Mouse (Mus musculus) cerebellum, adult 18-20 months (tissue): ENCODE results near the gene Cebpz.

Experiments
- DNase-seq, 2 experiments: peaks; one replicate each; pipeline ENCODE4 v3.0.0; 2021

Cebpz gene

GRCm38 (mm10) chr17:78936466-78937228 lies at the start of gene Cebpz, which contains the start of gene Ndufaf7:
Gene Cebpz, minus strand, starts transcription at chr17:78937066.
Gene Ndufaf7, plus strand, starts transcription at chr17:78937136.
- DNase-seq, result peak; percentile 97 to 98

DNA sequence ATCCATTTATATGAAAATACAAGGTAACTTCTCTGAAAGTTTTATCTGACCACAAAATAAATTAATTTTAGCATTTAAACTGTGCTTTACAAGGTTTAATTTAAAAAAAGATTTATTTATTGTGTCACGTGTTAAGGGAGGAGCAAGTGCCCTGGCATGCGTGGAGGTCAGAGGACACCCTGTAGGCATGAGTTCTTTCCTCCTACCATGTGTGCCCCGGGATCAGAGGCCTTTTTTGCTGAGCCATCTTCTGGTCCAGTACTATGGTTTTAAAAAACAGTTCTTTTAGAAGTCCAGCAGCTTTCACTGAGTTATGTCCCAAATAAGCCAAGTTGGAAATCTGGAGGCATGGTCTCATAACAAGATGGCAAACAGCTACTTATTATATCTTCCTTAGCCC lies 46.9 kb upstream of the Cebpz start:
- no peak for DNase-seq

GRCm38 (mm10) chr17:78983166-78983565 lies 46.3 kb upstream of the Cebpz start:
- no peak for DNase-seq

- DNase-seq, result no peak
These were observed 31.6 kb upstream of the Cebpz start for GRCm38 (mm10) chr17:78968500-78968899.

DNA sequence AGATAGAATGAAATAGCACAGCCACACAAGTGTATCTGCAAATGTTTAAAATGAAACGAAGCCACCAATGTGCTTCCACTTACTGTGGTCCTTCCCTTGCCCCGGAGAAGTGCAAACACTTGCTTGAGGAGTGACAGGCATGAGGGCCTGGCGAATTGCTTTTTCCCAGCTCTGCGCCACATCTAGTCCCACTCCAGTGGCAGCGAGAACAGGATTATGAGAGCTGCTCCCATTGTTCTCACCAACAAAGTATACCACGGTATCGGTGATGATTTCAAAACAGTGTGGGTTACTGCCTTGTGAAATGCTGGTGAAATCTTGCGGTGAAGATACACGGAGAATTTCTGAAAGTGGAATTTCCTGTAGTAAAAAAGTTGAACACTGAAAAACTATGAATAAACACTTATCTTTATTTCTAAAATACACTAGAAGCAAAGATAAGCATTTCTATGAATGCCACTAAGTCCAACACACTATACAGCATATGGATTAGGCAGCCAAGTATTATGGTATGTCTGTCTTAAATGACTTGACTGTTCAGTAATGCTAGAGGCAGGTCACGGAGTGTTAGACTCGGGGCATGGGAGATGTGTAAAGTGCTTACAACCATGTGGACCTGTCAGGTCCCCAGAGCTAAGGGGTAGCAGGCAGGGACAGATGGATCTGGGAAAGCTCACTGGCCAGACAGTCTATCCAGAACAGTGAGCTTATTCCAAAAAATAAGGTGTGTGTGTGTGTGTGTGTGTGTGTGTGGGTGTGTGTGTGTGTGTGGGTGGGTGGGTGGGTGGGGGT lies 29.4 kb upstream of the Cebpz start:
- DNase-seq, result no peak

DNA sequence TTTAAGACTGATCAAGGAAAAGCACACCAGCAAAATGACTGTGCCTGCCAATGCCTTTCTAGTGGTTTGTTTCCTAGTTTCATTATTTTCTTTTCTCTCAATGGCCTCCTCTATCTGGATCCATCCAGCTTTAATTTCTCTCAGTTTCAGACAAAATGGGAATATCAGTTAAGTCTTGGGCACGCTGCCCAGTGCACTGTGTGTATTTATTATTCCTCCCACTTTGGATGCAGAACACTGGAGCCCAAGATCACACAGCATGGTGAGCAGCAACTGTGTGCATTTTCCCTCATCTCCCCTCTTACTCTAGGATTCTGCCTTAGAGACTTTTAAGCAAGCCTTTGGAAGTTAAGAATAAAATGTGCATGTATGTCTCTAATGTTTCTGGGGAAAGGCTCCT lies 27.5 kb upstream of the Cebpz start:
- DNase-seq, result no peak

DNA sequence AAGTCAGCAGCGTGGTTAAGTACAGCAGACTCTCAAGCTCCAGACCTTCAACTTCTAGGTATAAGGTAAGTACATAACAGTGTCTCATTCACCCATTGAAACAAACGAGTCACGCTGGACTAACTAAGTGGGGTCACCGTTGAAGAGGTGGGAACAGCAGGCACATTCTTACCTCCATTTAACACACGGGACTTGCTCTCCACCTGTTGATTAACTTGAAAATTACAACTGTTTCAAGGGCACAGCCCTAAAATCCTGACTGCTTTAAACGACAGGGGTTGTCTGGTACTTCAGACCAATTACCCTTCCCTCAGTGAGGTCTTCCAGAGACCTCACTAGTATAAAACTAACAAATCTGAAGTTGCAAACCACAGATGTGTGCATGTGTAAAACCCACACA lies 22.6 kb upstream of the Cebpz start:
- no peak for DNase-seq

DNA sequence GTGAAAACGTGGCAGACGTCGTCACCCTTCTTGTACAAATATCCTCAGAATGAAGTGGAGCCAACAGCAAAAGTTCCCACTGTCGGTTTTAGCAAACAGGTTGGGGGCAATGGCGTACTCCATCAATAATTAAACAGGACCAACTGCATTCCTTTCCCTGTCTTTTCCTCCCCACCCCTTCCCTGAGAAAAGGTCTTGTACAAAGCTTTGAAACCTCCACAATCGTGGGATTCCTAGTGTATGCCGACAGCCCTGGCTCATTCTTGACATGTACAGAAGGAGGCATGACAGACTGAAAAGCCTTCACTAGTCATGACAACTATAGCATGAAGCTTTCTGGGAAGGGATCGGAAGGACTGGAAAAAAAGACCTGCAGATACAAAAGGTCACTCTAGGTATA lies 16.4 kb upstream of the Cebpz start:
- DNase-seq, result no peak

- DNase-seq, result no peak
These were observed 15.2 kb upstream of the Cebpz start for GRCm38 (mm10) chr17:78952070-78952469.

DNA sequence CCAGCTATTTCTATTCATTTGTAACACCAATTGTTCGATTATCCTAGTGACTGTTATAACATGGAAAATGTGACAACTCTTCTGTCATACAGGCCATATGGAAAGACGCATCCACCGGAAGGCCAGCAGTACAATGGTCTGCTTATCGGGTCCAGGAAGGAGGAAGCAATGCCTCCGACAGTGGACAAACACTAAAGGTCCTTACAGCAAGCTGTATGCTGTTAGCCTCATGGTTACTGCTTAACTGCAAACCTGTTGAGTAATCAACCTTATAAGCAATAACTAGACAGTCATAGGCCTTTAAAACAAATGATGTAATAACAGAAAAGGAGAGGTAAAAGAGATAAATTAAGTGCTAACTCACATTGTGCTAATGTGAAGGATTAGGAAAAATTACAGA lies 14.4 kb upstream of the Cebpz start:
- no peak for DNase-seq

GRCm38 (mm10) chr17:78942579-78942978 lies 5.7 kb upstream of the Cebpz start:
- no peak for DNase-seq

DNA sequence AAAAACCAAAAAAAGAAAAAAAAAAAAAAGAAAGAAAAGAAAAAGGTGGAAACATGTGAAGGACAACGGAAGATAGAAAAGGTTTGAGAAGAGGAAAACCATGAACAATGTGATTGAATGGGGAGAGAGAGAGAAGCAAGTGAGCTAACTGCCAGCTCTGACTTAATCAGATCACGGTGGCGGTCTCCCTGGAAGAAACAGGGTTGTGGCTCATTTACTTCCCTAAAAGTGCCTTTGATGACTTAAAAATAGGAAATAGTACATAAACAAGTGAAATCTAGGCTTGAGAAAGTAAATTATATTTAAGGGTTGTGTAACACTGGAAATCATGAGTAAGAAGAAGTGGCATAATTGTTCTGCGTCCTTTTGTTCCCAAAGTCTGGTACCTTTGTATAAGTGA lies 2.1 kb upstream of the Cebpz start:
- no peak for DNase-seq

DNA sequence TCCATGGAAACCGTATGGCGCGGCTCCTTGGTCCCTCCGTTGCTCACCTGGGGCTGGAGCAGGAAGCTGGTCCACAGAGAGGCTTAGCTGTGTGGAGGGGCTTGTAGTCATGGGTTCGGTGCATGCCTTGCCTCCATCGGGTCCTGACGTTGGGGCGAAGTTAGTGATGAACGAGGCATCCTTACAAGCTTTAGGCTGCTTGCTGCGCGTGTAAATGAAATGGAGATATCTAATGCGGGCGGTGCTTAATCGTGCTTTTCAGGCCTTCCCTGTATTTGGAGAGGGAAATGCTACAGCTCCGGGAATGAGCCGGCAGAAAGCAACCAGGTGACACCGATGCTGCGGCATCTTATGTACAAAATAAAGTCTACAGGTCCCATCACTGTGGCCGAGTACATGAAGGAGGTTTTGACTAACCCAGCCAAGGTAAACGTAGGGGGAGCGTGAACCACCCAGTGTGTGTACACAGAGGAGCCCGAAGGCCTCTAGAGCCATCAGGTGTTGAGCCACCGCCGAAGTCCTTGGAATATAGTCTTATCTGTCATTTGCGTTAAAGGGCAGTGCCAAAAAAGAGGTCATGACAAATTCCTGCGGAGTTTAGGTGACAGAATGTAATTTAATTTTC lies 475 bp upstream of the Cebpz start:
- DNase-seq, result peak in 1 of 2 experiments; percentile 33

DNA sequence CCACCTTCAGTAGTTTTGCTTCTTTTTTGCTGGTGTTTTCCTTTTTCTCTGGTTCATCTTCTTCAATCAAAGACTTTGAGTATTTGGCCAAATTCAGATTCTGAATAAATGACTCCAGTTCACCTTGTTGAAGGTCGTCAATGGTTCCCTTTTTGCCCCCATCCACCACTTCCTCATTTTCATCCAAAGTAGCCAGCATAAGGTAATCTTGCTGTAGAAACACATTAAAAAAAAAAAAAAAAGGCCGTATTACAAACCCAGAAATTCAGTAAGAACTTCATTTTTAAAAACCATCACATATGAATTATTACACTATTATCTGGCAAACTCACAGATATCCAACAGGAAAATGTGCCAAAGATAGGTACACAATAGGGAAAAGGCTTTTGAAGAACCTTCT lies 1.0 kb downstream of the Cebpz start:
- DNase-seq, result no peak

DNA sequence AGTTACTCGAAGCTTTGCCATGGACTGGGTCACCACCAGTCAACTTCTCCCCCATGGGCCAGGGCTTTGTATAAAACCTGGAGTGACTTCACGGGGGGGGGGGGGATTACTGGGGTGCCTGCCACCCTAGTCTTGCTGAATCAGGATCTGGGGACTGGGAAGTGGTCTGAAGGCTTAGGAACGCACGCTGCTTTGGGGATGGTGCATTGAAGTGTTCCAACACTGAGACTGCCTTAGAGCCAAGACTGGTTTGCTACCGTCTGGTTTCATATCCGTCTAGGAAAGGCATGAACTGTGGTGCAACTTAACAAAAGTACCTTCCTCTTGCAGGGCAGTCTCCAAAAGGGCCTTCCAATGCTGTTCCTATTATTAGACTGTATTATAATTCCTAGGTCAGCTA lies 19.2 kb downstream of the Cebpz start:
- no peak for DNase-seq

DNA sequence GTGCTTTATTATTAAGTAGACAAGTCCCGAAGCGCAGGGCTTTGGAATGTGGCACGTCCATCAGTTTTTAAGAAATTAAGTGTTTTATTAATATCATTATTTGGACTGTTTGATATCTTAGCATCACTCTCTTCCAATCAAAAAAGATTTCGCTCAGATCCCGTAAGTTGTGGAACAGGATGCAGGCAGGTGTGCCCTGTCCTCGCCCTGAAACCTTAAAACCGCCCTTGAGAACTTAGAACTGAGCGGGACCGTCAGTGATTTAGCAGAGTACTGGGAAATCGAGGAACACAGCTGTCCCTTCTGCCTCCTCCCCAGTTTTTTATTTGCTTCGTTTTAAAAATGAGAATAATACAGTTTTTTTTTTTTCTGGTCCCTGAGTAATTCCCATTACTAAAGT lies 20.0 kb downstream of the Cebpz start:
- no peak for DNase-seq

DNA sequence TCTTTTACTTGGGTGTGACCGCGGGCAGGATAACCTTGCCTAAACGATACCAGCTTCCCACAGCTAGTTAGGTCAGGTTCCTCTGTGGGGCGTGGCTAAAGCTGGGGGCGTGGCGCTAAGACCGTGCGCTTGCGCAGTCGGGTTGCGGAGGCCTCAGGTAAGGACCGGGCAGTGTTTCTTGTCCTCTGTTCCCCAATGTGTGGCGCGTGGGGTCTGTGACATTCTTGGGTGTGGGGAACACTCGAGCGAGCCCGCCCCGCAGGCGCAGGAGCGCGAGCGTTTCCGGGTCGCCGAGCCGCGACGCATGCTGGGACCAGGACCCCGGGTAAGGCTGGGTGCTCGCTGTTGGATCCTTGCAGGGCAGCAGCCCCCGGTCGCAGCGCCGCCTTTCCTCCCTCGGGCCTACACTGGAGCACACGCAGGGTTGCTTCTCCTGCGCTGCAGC lies 20.5 kb downstream of the Cebpz start, which contains the start of gene Cebpzos:
Gene Cebpzos, plus strand, starts transcription at position 132 of the 445 bp plus-strand sequence.
- peak; percentile 90 to 93 for DNase-seq

DNA sequence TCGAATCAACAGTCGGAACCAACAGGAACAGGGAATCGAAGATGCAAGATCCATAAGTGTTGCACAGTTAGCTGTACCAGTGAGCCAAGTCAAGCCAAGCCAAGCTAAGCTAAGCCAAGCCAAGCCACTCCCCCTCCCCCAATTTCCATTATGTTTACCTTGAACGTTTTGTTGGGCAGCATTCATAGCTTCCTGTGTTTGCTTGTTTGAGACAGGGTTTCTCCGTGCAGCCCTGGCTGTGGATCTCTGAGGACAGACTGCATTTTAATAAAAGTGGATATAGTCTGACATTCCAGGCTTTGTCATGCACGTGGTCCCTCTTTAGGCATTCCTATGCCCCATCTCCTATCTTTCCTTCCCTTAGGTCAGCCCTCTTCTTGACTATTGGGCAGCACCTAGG lies 21.1 kb downstream of the Cebpz start:
- DNase-seq, result no peak

DNA sequence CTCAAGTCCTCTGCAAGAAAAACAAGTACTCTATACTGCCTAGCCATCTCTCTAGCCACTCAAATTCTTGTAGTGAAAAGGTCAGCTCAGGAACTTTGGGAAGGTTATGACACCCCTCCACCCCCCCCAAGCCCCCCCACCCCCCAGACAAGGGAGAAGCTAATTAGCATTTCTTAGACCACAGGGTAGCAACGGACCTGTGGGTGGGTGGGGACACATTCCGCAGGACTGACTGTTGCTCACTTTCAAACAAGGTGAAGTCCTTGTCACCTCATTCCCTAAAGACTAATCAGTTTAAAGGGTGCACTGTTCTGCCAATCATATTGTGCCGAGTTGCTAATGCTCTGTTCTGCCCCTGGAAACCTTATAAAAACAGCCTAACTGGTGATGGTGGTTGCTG lies 22.9 kb downstream of the Cebpz start:
- no peak for DNase-seq

DNA sequence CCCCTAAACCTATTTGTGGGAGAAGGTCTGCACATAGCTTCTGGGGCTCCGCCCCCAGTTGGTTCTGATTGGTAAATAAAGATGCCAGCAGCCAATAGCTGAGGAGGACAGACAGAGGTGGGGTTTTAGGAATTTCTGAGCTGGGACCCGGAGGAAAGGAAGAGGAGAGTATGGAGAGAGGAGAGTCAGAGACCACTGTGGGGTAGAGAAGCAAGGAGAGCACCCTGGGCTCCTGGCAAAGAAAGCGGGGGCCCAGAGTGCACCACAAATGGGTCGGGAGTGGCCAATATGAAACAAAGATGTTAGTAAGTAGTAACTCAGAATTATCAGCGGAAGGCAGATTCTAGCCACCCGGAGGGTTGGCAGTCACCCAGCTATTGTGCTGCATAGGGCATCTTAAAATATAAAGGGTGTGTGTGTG lies 24.0 kb downstream of the Cebpz start:
- peak; percentile 37 to 41 for DNase-seq

DNA sequence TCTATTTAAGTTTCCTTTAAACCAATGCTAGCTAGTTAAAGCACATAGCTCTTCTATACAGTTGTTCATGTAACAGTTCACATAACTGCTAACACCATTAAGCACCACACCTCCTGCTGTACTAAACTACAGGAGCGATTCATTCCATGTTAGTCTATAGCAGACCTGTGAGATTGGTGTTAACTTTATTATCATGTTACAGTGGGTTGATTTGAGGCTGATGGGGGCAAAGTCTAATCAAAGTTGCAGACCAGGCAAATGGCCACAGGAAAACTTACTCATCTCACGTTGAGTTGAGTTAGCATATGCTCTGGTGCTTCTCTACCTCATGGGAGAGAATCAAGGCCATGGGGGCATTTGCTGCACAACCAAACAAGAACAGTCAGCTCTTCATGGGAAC lies 27.5 kb downstream of the Cebpz start:
- no peak for DNase-seq

GRCm38 (mm10) chr17:78906892-78907291 lies 30.0 kb downstream of the Cebpz start, which contains the start of gene Sult6b1:
Gene Sult6b1, minus strand, starts transcription at chr17:78906992.
- no peak for DNase-seq

GRCm38 (mm10) chr17:78903158-78903557 lies 33.7 kb downstream of the Cebpz start:
- no peak for DNase-seq

DNA sequence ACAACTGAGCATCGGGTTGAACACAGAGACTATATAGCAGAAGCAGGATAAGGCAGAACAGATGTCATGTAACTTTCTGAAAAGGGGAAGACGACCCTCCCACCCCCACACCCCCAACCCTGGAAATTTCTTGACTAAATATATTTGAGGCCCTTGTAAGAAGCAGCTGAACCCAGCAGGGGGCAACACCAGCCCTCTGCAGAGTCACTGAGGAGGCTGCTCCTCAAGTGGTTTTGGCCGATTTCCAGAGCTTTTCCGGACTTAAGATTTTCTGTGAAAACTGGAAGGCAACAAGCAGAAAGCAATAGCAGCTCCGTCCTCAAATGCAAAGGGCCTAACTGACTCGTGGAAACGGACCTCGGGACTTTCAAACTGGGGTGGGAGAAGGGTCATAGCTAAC lies 41.5 kb downstream of the Cebpz start:
- no peak for DNase-seq
